Mouse (Mus musculus): ENCODE measurements around the gene Atp6v0a4. TPM values are rescaled to one million over a fixed set of nuclear protein-coding genes. Genes with fewer than 3 reads are reported as not detected.

Atp6v0a4 gene
- polyA plus RNA-seq, 1 experiment from 2014 or later: 0.15 TPM

- H3K27me3 ChIP-seq: no peaks in the 10 kb centered on the region
- peaks cover 7% of the 10 kb centered on the region; the same call in 1 of the 2 replicates for H3K9me3 ChIP-seq (replicated peaks)
- H3K4me3 ChIP-seq: no peak overlapping the region
- peaks cover 11% of the 10 kb centered on the region; the same call in 1 of the 2 replicates for H3K4me1 ChIP-seq
- WGBS: 80% methylated on average over 11 of the region's 11 CpGs
- no peak overlapping the region for H3K9ac ChIP-seq
- H3K4me2 ChIP-seq: no peak overlapping the region
- peak; percentile 50 for ATAC-seq
- no peaks in the 10 kb centered on the region for H3K36me3 ChIP-seq (ENCODE audit: poor library complexity, severe bottlenecking)
- H3K27ac ChIP-seq: no peak overlapping the region
Measured at GRCm38 (mm10) chr6:38065501-38066122, 58.8 kb downstream of the Atp6v0a4 start.

- Histone ChIP-seq H3K4me2 (no peak overlapping the region), H3K4me3 (no peak overlapping the region), H3K36me3 (ENCODE audit: poor library complexity, severe bottlenecking) (no peaks in the 10 kb centered on the region), H3K9me3 (replicated peaks) (peaks cover 7% of the 10 kb centered on the region; the same call in 1 of the 2 replicates), H3K27me3 (no peaks in the 10 kb centered on the region), H3K27ac (no peak overlapping the region), H3K9ac (no peak overlapping the region), H3K4me1 (peaks cover 11% of the 10 kb centered on the region; the same call in 1 of the 2 replicates)
- 61% methylated on average over 3 of the region's 3 CpGs for WGBS
- ATAC-seq: no peak
Measured at GRCm38 (mm10) chr6:38065122-38065500, 59.3 kb downstream of the Atp6v0a4 start.

- Histone ChIP-seq H3K9ac (no peak overlapping the region), H3K27ac (no peak overlapping the region), H3K4me2 (no peak overlapping the region), H3K36me3 (ENCODE audit: poor library complexity, severe bottlenecking) (no peaks in the 10 kb centered on the region), H3K27me3 (no peaks in the 10 kb centered on the region), H3K4me1 (peaks cover 11% of the 10 kb centered on the region; the same call in 1 of the 2 replicates), H3K9me3 (replicated peaks) (peaks cover 7% of the 10 kb centered on the region; the same call in 1 of the 2 replicates), H3K4me3 (no peak overlapping the region)
- 63% methylated on average over 2 of the region's 2 CpGs for WGBS
- no peak for ATAC-seq
Measured at GRCm38 (mm10) chr6:38064621-38065020, 59.8 kb downstream of the Atp6v0a4 start.

GRCm38 (mm10) chr6:38058805-38059204 lies 65.6 kb downstream of the Atp6v0a4 start:
- Histone ChIP-seq H3K4me3 (no peak overlapping the region), H3K27ac (no peak overlapping the region), H3K36me3 (ENCODE audit: poor library complexity, severe bottlenecking) (no peaks in the 10 kb centered on the region), H3K9me3 (replicated peaks) (peaks cover 7% of the 10 kb centered on the region; the same call in 1 of the 2 replicates), H3K9ac (no peak overlapping the region), H3K27me3 (no peaks in the 10 kb centered on the region), H3K4me1 (no peaks in the 10 kb centered on the region), H3K4me2 (no peak overlapping the region)
- no peak for ATAC-seq
- WGBS: 53% methylated on average over 5 of the region's 5 CpGs

- no peak overlapping the region for H3K4me3 ChIP-seq
- H3K27me3 ChIP-seq: no peaks in the 10 kb centered on the region
- no peaks in the 10 kb centered on the region for H3K36me3 ChIP-seq (ENCODE audit: poor library complexity, severe bottlenecking)
- no peak overlapping the region for H3K27ac ChIP-seq
- H3K9ac ChIP-seq: no peak overlapping the region
- H3K4me1 ChIP-seq: no peaks in the 10 kb centered on the region
- no peak overlapping the region for H3K4me2 ChIP-seq
- H3K9me3 ChIP-seq (replicated peaks): no peaks in the 10 kb centered on the region
- ATAC-seq: no peak
- 85% methylated on average over 15 of the region's 15 CpGs for WGBS
Measured at GRCm38 (mm10) chr6:38055471-38056330, 68.7 kb downstream of the Atp6v0a4 start.

GRCm38 (mm10) chr6:38049601-38050000 lies 74.8 kb downstream of the Atp6v0a4 start:
- Histone ChIP-seq H3K4me1 (peaks cover 5% of the 10 kb centered on the region; the same call in 1 of the 2 replicates), H3K9ac (no peak overlapping the region), H3K9me3 (replicated peaks) (no peaks in the 10 kb centered on the region), H3K27me3 (no peaks in the 10 kb centered on the region), H3K4me3 (no peak overlapping the region), H3K4me2 (no peak overlapping the region), H3K27ac (no peak overlapping the region), H3K36me3 (ENCODE audit: poor library complexity, severe bottlenecking) (no peaks in the 10 kb centered on the region)
- no peak for ATAC-seq
- 96% methylated on average over 6 of the region's 6 CpGs for WGBS

- H3K4me1 ChIP-seq: peaks cover 5% of the 10 kb centered on the region; the same call in 1 of the 2 replicates
- no peak for ATAC-seq
- H3K4me3 ChIP-seq: no peak overlapping the region
- no peaks in the 10 kb centered on the region for H3K27me3 ChIP-seq
- 74% methylated on average over 6 of the region's 6 CpGs for WGBS
- H3K9me3 ChIP-seq (replicated peaks): no peaks in the 10 kb centered on the region
- no peak overlapping the region for H3K27ac ChIP-seq
- H3K9ac ChIP-seq: no peak overlapping the region
- no peaks in the 10 kb centered on the region for H3K36me3 ChIP-seq (ENCODE audit: poor library complexity, severe bottlenecking)
- H3K4me2 ChIP-seq: no peak overlapping the region
Measured at GRCm38 (mm10) chr6:38048800-38049561, 75.4 kb downstream of the Atp6v0a4 start.

GRCm38 (mm10) chr6:38048003-38048402 lies 76.4 kb downstream of the Atp6v0a4 start:
- 71% methylated on average over 4 of the region's 4 CpGs for WGBS
- no peak for ATAC-seq
- no peak overlapping the region for H3K9ac ChIP-seq

GRCm38 (mm10) chr6:38046838-38047237 lies 77.5 kb downstream of the Atp6v0a4 start, which contains the start of gene Svopl:
Gene Svopl (minus strand): TSS chr6:38046996.
- Histone ChIP-seq H3K27ac (no peak within 1 kb of the TSS), H3K9me3 (replicated peaks) (no peaks in the 10 kb centered on the region), H3K4me3 (no peak within 1 kb of the TSS), H3K27me3 (no peaks in the 10 kb centered on the region), H3K36me3 (ENCODE audit: poor library complexity, severe bottlenecking) (no peaks in the 10 kb centered on the region), H3K9ac (no peak within 1 kb of the TSS), H3K4me2 (no peak within 1 kb of the TSS), H3K4me1 (peaks cover 5% of the 10 kb centered on the region; the same call in 1 of the 2 replicates)
- 16% methylated on average over 6 of the region's 6 CpGs for WGBS
- no peak for ATAC-seq

More at GRCm38 (mm10) chr6:38048003-38048402, 76.4 kb downstream of the Atp6v0a4 start:
- Histone ChIP-seq H3K4me3 (no peak overlapping the region), H3K27ac (no peak overlapping the region), H3K27me3 (no peaks in the 10 kb centered on the region), H3K4me2 (no peak overlapping the region), H3K9me3 (replicated peaks) (no peaks in the 10 kb centered on the region), H3K36me3 (ENCODE audit: poor library complexity, severe bottlenecking) (no peaks in the 10 kb centered on the region), H3K4me1 (peaks cover 5% of the 10 kb centered on the region; the same call in 1 of the 2 replicates)

GRCm38 (mm10) chr6:38032801-38033566 lies 91.4 kb downstream of the Atp6v0a4 start:
- no peaks in the 10 kb centered on the region for H3K36me3 ChIP-seq (ENCODE audit: poor library complexity, severe bottlenecking)
- 75% methylated on average over 5 of the region's 5 CpGs for WGBS
- no peak overlapping the region for H3K4me3 ChIP-seq
- H3K9me3 ChIP-seq (replicated peaks): no peaks in the 10 kb centered on the region
- H3K27ac ChIP-seq: no peak overlapping the region
- H3K4me2 ChIP-seq: no peak overlapping the region
- ATAC-seq: no peak
- no peak overlapping the region for H3K9ac ChIP-seq
- peaks cover 2% of the 10 kb centered on the region; the same call in 1 of the 2 replicates for H3K4me1 ChIP-seq
- no peaks in the 10 kb centered on the region for H3K27me3 ChIP-seq

- no peak for ATAC-seq
- WGBS: 67% methylated on average over 7 of the region's 7 CpGs
Measured at GRCm38 (mm10) chr6:38031924-38032540, 92.4 kb downstream of the Atp6v0a4 start.

More at GRCm38 (mm10) chr6:38031924-38032540, 92.4 kb downstream of the Atp6v0a4 start:
- H3K9ac ChIP-seq: no peak overlapping the region
- H3K36me3 ChIP-seq (ENCODE audit: poor library complexity, severe bottlenecking): no peaks in the 10 kb centered on the region
- H3K27ac ChIP-seq: no peak overlapping the region
- no peaks in the 10 kb centered on the region for H3K9me3 ChIP-seq (replicated peaks)
- no peaks in the 10 kb centered on the region for H3K27me3 ChIP-seq
- H3K4me2 ChIP-seq: no peak overlapping the region
- peaks cover 2% of the 10 kb centered on the region; the same call in 1 of the 2 replicates for H3K4me1 ChIP-seq
- no peak overlapping the region for H3K4me3 ChIP-seq
